Mouse (Mus musculus): ENCODE measurements around the gene 9630041A04Rik.

9630041A04Rik gene

GRCm38 (mm10) chr9:101861596-101862471 lies at the start of gene 9630041A04Rik:
Gene 9630041A04Rik, plus strand, starts transcription at chr9:101861841.
- no peak for DNase-seq (ENCODE audit: low spot score)

DNA sequence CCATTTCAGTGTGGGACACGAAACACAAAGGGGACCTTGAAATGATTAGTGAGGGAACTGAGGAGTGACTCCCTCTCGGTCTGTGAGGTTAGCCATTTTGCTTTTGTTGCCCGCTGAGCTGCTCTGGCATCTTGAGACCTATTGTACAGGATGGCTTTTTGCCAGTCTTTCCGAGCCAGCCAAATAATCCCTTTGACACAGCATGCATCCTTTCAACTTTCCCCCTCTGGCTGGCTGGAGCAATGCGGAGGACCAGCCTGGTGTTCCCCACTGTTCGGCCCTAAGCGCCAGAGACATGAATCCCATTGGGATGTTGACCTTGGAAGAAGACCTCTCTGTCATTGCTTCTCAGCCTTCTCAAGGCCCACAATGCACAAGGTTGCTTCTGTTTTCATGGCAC lies 37.7 kb upstream of the 9630041A04Rik start:
- DNase-seq (ENCODE audit: low spot score): no peak

- DNase-seq (ENCODE audit: low spot score): no peak
These were observed 36.0 kb upstream of the 9630041A04Rik start for GRCm38 (mm10) chr9:101825626-101826025.

DNA sequence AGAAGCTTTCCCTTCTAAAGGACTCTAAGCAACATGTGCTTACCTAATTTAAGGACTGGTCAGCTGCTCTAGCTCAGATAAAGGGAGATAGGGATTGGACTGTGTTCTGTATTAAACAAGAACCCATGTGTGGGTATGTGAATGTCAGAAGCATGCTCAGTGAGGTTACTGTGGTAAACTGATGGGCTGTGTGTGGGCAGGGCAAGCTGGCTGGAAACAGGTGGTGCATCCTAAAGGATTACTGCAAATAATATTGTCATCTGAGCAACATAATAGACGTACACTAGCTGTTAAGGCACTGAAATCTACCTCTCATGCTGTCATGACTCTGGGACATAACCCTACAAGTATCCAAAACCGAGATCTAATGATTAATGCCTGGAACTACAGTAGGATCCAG lies 28.0 kb upstream of the 9630041A04Rik start:
- no peak for DNase-seq (ENCODE audit: low spot score)

GRCm38 (mm10) chr9:101841101-101841500 lies 20.5 kb upstream of the 9630041A04Rik start:
- no peak for DNase-seq (ENCODE audit: low spot score)

DNA sequence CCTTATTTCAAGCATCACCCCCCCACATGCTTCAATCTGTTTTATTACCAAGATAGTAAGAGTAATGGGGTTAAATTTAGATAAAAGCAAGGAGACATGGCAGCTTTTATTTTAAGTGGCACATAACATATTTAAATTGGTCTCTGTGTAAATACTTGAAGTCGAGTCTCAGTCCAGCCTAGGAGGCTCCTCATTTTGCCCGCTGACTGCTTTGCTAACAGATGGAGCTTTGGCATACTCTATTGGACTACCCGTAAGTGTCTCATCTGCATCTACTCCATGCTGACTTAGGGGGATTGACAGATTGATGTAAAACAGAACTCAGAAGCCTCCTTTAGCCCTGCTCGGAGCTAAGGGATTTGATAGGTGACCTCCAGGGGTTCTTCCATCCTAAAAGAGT lies 17.7 kb upstream of the 9630041A04Rik start:
- DNase-seq (ENCODE audit: low spot score): no peak

DNA sequence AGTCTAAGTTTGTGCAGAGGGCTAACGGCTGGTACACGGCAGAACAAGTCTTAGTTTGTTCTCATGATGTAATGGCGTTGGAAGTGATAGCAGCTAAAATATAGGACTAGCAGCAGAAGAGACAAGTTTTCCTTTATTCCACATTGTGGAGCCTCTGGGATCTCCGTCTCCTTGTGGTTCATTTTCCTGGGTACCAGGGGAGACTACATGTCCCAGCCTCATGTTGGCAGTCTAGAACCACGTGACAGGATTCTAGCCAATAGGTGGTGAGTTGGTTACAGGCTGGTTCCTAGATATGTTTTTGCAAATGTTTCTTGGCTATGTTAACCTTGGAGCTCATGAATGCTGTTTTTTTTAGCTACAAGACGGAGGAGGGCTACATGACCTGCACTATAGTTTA lies 15.9 kb upstream of the 9630041A04Rik start:
- no peak for DNase-seq (ENCODE audit: low spot score)

GRCm38 (mm10) chr9:101862481-101863065 lies 932 bp downstream of the 9630041A04Rik start:
- DNase-seq (ENCODE audit: low spot score): no peak

DNA sequence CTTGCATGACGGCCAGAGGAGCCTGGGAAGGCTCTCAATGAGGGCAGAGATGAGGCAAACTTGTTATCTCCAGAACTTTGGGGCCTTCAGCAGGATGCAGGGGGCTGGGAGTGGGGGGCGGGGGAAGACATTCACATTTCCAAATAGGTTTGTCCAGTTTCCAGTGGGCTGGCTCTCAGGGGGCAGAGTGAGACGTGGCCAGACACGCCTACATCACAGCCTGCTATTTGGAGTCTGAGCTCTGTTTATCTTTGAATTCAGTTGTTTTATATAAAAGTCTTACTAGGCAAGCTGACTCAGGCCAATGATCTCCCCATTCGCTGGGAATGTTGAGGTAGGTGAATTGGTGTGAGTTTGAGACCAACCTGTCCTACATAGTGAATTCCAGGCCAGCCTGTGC lies 1.5 kb downstream of the 9630041A04Rik start:
- no peak for DNase-seq (ENCODE audit: low spot score)

GRCm38 (mm10) chr9:101868593-101868992 lies 7.0 kb downstream of the 9630041A04Rik start:
- no peak for DNase-seq (ENCODE audit: low spot score)

DNA sequence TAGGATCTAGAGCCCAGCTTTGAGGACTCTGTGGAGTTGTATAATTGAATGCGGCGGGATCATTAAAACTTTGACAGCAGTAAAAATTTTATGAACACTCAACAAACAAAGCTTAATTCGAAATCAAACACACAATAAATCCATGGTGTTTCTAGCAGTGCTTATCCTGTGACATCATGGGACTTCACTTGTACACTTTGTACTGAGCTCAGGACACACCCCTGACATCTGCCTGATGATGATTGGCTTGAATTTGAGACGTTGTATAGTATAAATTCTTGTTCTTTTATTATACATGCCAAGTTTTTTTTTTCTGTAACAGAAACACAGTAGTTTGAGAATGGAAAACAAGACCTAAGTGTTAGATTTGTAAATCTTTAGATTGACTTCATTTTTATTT lies 8.4 kb downstream of the 9630041A04Rik start:
- no peak for DNase-seq (ENCODE audit: low spot score)

GRCm38 (mm10) chr9:101875306-101875705 lies 13.7 kb downstream of the 9630041A04Rik start:
- no peak for DNase-seq (ENCODE audit: low spot score)

DNA sequence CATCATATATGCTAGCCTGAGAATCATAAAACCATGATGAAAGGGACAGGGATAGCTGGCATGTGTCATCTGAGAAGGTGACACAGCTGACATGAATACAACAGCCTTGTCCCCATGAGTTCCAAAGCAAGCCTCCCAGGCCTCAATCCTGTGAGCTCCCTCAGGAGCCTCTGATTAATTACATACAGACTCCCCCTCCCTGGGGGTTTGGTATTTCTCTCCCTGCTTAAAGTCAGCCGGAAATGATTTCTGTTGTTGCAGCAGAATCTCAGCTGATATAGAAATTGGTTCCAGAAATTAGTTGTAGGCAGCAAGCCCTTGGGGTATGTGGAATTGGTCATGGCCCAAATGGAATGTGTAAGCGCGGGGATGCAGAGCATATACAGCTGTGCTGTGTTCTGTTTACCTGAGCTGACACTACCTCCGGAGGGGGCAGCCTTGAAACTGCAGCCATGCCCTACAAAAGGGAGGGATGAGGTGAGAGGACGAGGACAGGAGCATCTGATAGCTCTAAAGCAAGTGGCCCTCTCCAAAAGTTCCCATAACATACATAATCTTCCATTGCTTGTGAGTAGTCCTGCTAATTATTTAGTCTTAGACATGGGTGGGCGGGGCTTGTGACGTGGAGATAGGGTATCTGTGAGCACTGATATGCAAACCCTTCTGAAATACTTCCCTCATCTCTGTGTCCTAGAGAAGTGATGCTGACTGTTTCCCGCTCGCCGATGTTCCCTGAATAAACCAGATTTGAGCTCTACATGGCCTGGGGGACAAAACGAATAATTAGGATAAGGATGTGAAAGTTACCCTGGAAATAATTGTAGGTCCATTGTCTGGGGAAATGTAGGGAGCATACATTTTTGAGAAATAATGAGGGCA lies 15.7 kb downstream of the 9630041A04Rik start:
- no peak for DNase-seq (ENCODE audit: low spot score)

GRCm38 (mm10) chr9:101883295-101883694 lies 21.7 kb downstream of the 9630041A04Rik start:
- DNase-seq (ENCODE audit: low spot score): no peak

- DNase-seq (ENCODE audit: low spot score): no peak
These were observed 36.2 kb downstream of the 9630041A04Rik start for GRCm38 (mm10) chr9:101897851-101898250.

- DNase-seq (ENCODE audit: low spot score): no peak
These were observed 41.8 kb downstream of the 9630041A04Rik start for GRCm38 (mm10) chr9:101903406-101903805.

DNA sequence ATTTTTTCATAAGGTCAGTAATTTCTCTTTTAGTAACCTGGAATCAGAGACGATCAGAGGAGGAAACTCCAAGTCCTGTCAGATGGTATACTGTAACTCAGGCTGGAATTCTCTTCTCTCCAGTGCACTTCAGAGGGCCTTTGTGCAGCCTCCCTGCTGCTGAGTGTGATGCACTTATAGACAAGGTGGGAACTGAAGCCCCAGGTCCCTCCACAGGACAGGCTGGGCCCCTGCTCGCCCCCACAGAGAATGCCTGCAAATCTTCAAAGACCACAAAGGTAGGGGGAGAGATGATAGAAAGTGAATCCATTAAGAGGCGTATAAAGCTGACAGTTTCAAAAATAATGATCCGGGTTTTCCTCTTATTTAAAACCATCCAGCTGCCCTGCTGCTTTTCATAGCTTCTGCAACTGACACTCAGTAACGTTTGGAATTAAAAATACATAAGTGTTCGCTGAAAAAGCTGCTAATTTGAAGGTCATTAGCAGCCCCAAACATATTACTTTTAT lies 46.2 kb downstream of the 9630041A04Rik start:
- no peak for DNase-seq (ENCODE audit: low spot score)

- DNase-seq (ENCODE audit: low spot score): no peak
These were observed 47.2 kb downstream of the 9630041A04Rik start for GRCm38 (mm10) chr9:101908849-101909248.

DNA sequence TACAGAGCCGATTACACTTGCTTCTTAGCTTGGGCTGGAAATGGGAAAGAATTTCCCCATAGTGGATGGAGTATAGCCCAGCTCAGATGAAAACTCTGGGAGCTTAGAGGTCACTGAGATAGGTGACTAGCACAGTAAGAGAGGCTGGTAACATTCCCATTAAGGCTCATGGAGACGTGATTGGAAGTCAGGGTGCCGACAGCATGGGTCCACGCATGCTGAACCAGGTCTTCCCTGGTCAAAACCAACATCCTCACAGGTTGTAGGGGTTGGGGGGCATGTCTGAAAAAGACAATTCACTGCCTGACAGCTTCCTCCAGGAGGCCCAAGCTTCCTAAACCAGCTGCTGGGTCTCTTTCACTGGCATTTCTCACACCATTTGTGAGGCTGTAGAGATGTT lies 47.9 kb downstream of the 9630041A04Rik start:
- DNase-seq (ENCODE audit: low spot score): no peak

DNA sequence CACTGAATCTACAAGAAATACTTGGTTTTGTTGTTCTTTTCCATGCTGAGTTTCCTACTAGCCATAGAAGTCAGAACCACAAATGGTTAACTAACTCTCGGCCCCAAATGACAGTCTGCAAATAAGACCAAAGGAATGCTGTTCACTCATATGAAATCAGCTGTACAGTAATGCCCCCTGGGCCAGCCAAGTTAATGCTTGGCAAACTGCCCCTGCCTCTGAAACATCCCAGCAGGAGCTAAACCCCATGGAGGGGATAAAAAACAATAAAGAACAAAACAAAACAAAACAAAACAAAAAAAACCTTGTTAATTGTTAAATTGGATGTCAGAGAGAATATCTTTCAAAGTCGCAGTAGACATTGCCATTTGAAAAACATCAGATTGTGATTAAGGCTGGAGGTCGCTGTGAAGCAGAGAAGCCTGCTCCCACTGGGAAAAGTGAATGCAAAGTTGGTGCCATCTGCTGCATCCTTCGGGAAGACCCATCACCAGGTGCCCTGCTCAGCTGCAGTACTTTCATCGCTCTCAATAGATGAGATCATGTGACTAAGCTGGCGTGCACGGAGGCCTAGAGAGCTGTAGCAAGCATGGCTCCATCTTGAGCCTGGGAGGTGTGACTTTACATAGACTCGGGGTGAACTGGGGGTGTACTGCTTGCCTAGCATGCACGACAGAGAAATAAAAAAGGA lies 49.7 kb downstream of the 9630041A04Rik start:
- no peak for DNase-seq (ENCODE audit: low spot score)

DNA sequence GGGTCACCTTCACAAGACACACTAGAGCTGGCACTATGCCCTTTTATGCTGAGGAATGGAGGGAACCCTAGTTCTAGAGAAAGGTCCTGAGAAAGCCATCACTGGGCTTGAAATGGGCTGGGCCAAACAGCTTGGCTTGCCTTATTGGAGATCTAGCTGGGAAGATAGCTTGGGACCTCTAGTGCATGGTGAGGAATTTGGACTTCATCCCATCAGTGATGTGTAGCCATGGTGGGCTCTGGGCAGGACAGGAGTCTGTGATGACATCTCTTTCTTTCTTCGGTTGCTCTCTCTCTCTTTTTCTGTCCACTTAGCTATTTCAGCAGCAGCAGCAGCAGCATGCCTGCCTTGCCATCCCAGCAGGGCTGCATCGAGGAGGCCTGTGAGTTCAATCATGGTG lies 53.4 kb downstream of the 9630041A04Rik start:
- no peak for DNase-seq (ENCODE audit: low spot score)

GRCm38 (mm10) chr9:101918771-101919170 lies 57.1 kb downstream of the 9630041A04Rik start:
- DNase-seq (ENCODE audit: low spot score): no peak
